Mouse (Mus musculus) large intestine, adult 2 months (tissue): ENCODE results near the gene Olfr822. TPM values are rescaled to one million over a fixed set of nuclear protein-coding genes. Genes with fewer than 3 reads are reported as not detected.
"Not testable (repeated sequence)": the region's sequence is repeated elsewhere in the genome, so short reads cannot be mapped to it uniquely, and the experiment has no call there.

ENCODE experiments used
- DNase-seq: peaks from one replicate; pipeline ENCODE4 v3.0.0-alpha.2; 2012; ENCODE audit warnings: low read depth, low spot score
- WGBS: fragments of 180-500 bp; shearing (Covaris S2); methylation state at CpG from one replicate; pipeline ENCODE4 v1.1.7; 2018; 5-methylcytosine and 5-hydroxymethylcytosine counted together
- polyA plus RNA-seq: library from polyadenylated mRNA; depleted of rRNA; stranded (reverse); fragments of >200 nt; gene quantifications from 2 replicates; pipeline ENCODE4 v1.2.3, GENCODE M21; 2012; rRNA removed

Gene Olfr822
- not detected in 2 replicates for polyA plus RNA-seq

DNA sequence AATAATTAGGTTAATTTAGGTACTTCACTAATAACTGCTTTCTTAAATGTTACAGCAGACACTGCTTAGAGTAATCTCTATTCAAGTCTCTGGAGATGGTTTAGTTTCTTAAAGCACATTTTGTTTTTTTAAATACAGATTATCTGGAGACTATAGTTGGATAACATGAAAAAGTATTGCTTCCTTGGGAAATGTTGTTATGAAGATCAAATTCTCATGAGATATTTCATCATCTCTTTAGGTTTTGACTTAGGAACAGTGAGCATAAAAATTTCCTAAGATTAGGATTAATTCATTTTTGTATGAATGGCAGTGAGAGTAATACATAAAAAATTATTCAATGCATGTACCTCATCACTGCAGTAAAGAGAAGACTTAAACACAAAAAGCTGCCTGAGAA lies at the start of gene Olfr822:
TSS of gene Olfr822 (plus strand) at position 301 of the 400 bp plus-strand sequence.
- no peak for DNase-seq

DNA sequence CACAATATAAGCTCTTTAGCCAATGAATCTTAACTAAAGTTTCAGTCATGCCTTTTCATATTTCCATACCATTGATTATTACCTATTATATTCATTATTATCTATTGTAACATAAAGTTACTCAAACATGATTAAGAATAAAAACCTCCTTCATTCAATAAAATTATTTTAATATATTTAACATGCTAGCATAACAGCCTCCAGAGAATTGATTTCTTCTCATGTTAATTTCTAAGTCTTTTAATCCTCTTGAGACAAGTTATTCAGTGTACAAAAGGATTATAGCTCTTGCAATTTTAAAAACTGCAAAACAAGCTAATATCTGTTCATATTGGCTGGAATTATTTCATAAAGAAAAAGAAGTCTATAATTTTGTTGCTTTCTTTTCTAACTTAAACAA lies 41.0 kb upstream of the Olfr822 start, which contains the start of gene Olfr821:
TSS of gene Olfr821 (plus strand) at position 301 of the 400 bp plus-strand sequence.
- no peak for DNase-seq

DNA sequence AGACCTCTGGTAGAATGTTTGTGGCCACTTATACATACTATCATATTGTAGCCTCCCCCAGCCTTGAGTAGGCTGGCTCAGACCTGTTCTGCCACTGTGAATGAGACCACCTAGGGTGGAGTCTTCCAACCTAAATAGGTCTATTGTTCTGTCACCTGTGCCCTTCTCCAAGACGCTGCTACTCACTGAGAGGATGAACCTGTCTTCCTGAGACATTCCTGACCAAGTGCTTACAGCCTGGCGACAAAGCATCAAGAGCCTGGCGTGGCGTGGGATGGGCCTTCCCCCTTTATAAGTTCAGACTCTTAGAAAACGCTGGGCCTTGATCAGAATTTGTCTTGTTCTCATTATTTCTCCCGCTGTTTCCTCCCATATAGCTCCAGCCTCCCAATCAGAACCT lies 33.9 kb upstream of the Olfr822 start:
- 56% methylated on average over 6 of the region's 6 CpGs for WGBS
- DNase-seq = no peak

DNA sequence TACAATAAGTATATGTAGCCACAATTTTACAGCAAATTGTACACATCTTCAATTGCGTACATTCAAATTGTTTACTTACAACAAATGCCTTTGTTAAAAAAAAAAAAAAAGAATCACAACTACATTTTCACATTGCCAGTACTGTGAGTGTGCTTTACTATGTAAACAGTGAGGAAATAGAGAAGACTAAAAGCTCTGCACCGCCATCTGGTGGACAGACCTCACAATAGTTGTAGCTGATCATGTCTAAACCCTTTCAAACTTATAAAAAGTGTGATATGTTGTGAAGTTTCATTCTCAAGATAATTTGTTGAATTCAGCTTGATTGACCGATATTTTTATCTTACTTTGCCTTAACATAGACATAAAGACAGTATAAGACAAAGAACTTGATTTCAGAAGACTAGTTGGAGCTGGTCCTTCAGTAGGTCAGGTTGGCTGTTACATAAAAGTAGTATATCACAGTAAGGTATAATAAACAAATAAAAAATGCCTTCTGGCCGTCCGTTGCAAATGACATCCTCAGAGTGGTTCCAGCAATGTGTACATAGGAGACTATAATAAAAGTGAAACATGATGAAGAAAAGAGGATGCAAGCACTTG lies 21.9 kb downstream of the Olfr822 start:
- 11% methylated on average over 5 of the region's 5 CpGs for WGBS
- DNase-seq = no peak

DNA sequence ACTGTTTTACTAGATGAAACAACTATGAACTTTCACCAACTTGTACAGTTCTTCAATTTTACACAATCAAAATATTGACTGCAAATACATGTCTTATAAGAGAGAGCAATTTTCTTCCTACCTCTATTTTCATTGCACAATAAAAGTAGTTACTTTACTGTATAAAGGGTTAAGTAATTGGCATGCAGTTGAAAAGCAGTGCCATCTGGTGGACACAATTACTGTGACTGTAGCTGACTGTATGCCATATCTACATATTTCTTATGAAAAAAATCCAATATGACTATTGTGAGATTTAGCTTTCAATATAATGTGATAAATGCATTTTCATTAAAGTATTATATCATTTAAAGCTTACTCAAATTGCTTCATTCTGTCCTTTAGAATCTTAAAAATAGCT lies 25.1 kb downstream of the Olfr822 start:
- DNase-seq = no peak

DNA sequence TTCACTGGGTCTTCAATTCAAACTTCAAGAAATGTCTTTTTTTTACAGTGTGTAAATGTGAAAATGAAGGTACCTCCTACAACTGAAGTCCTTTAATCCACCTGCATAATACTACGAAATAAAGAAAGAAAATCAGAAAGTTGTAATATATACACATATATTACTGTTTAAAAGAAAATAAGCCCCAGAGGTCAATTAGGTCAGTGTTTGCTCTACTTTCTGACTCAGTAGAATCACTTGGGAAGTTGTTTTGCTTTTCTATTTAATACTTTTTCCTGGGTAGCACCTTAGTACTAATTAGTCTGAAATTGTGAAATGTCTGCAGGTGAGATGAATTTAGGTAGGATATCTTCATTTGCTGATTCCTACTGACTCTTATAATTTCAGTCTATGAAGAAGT lies 44.3 kb downstream of the Olfr822 start, which contains the start of gene Olfr823:
TSS of gene Olfr823 (minus strand) at position 101 of the 400 bp plus-strand sequence.
- not testable (repeated sequence) for DNase-seq
- WGBS = 74% methylated on average over 1 of the region's 1 CpGs

DNA sequence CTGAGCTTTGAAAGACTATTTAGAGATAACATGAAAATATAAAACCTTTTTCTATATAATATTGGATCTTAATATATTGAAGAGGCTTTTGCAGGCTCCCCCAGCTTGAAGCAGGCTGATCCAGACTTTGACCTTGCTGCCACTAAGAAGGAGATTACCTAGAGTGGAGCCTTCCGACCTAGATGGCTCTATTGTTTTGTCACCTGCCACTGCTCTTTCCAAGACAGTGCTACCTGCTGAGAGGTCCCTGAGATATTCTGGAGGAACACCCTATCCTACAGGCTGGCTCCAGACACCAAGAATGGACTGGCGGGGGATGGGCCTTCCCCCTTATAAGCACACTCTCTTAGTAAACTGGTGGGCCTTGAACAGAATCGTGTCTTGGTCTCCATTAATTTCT lies 45.0 kb downstream of the Olfr822 start:
- WGBS = 57% methylated on average over 3 of the region's 3 CpGs
- DNase-seq = not testable (repeated sequence)

Other genes with a start within 250 kb of the Olfr822 start
- gene Olfr812, start 225.1 kb upstream of the Olfr822 start, polyA plus RNA-seq = not detected in 2 replicates
- not detected in 2 replicates for gene Olfr813, start 215.8 kb upstream of the Olfr822 start, polyA plus RNA-seq
- not detected in 2 replicates for gene Olfr814, start 191.4 kb upstream of the Olfr822 start, polyA plus RNA-seq
- not detected in 2 replicates for gene Olfr815, start 165.3 kb upstream of the Olfr822 start, polyA plus RNA-seq
- not detected in 2 replicates for gene Olfr816, start 155.6 kb upstream of the Olfr822 start, polyA plus RNA-seq
- gene Olfr818, start 122.1 kb upstream of the Olfr822 start, polyA plus RNA-seq = not detected in 2 replicates
- not detected in 2 replicates for gene Olfr819, start 103.9 kb upstream of the Olfr822 start, polyA plus RNA-seq
- not detected in 2 replicates for gene Olfr247, start 95.1 kb upstream of the Olfr822 start, polyA plus RNA-seq
- not detected in 2 replicates for gene Gm10310, start 86.1 kb upstream of the Olfr822 start, polyA plus RNA-seq
- gene Olfr820, start 58.6 kb upstream of the Olfr822 start, polyA plus RNA-seq = not detected in 2 replicates
- gene Olfr821, start 40.9 kb upstream of the Olfr822 start, polyA plus RNA-seq = not detected in 2 replicates
- not detected in 2 replicates for gene Olfr823, start 44.2 kb downstream of the Olfr822 start, polyA plus RNA-seq
- gene Olfr824, start 58.8 kb downstream of the Olfr822 start, polyA plus RNA-seq = not detected in 2 replicates
- not detected in 2 replicates for gene Olfr825, start 95.6 kb downstream of the Olfr822 start, polyA plus RNA-seq
- not detected in 2 replicates for gene Olfr826, start 113.0 kb downstream of the Olfr822 start, polyA plus RNA-seq
- not detected in 2 replicates for gene Olfr827, start 143.2 kb downstream of the Olfr822 start, polyA plus RNA-seq
- gene Neurod4, start 209.0 kb downstream of the Olfr822 start, polyA plus RNA-seq = not detected in 2 replicates